Mouse (Mus musculus) hindbrain, postnatal 0 days (tissue): Measurements from ENCODE around the gene Mr1. TPM values are rescaled to one million over a fixed set of nuclear protein-coding genes. Genes with fewer than 3 reads are reported as not detected.

Experiments
- ATAC-seq: fragments of 200-750 bp; cut with Nextera tagmentation; 2 replicates; pipeline ENCODE4 v1.8.0; 2017; ENCODE audit warnings: mild to moderate bottlenecking, moderate TSS enrichment, moderate library complexity
- DNase-seq: peaks from one replicate; pipeline ENCODE4 v3.0.0-alpha.2; 2015; ENCODE audit warnings: low spot score
- H3K27ac ChIP-seq: fragments of 300-500 bp; sonication (generic); 2 replicates; pipeline ENCODE4 v1.5.1; 2014; ENCODE audit warnings: mild to moderate bottlenecking
- H3K27me3 ChIP-seq: fragments of 300-500 bp; sonication (generic); 2 replicates; pipeline ENCODE4 v1.6.1; 2014; ENCODE audit warnings: low read length, mixed read lengths; ENCODE audit not compliant: insufficient read depth
- H3K36me3 ChIP-seq: fragments of 300-500 bp; sonication (generic); 2 replicates; pipeline ENCODE4 v1.6.1; 2014; ENCODE audit warnings: low read length, mixed read lengths; ENCODE audit not compliant: insufficient read depth
- H3K4me1 ChIP-seq: fragments of 300-500 bp; sonication (generic); 2 replicates; pipeline ENCODE4 v1.6.1; 2014; ENCODE audit warnings: antibody characterized with exemption, low read length, mixed read lengths; ENCODE audit not compliant: insufficient read depth
- H3K4me2 ChIP-seq: fragments of 300-500 bp; sonication (generic); 2 replicates; pipeline ENCODE4 v1.6.1; 2014; ENCODE audit warnings: low read depth, mild to moderate bottlenecking, low read length, moderate library complexity, mixed read lengths
- H3K4me3 ChIP-seq: fragments of 300-500 bp; sonication (generic); 2 replicates; pipeline ENCODE4 v1.5.1; 2014; ENCODE audit warnings: low read length
- H3K9ac ChIP-seq: fragments of 300-500 bp; sonication (generic); replicated peaks from 2 replicates; pipeline ENCODE4 v1.6.1; 2014; ENCODE audit warnings: mild to moderate bottlenecking, low read length, moderate library complexity, mixed read lengths
- H3K9me3 ChIP-seq: fragments of 300-500 bp; sonication (generic); 2 replicates; pipeline ENCODE4 v1.6.1; 2016; ENCODE audit warnings: low read length, mixed read lengths
- CTCF ChIP-seq: IDR thresholded peaks from 2 replicates; pipeline ENCODE4 v1.5.1; 2016; ENCODE audit warnings: antibody characterized with exemption, control low read depth, low read depth
- WGBS: fragments of 180-500 bp; shearing (Covaris S2); extraction: QIAGEN DNeasy Blood & Tissue Kit; methylation state at CpG from one replicate; pipeline ENCODE4 v1.1.7; 2014; 5-methylcytosine and 5-hydroxymethylcytosine counted together
- polyA plus RNA-seq: library from polyadenylated mRNA; unstranded; fragments of >200 nt; fragmentation: Nextera tagmentation; extraction: Ambion mirVana; gene quantifications from 2 replicates; pipeline ENCODE4 v1.2.1, GENCODE M21; 2015
- total RNA-seq: library from RNA; depleted of rRNA; stranded (reverse); fragments of >200 nt; gene quantifications from 2 replicates; pipeline ENCODE4 v1.2.3, GENCODE M21; 2014

The Mr1 gene
- total and polyA plus RNA-seq, 2 experiments from 2014 or later: 3.0 to 8.4 TPM

DNA sequence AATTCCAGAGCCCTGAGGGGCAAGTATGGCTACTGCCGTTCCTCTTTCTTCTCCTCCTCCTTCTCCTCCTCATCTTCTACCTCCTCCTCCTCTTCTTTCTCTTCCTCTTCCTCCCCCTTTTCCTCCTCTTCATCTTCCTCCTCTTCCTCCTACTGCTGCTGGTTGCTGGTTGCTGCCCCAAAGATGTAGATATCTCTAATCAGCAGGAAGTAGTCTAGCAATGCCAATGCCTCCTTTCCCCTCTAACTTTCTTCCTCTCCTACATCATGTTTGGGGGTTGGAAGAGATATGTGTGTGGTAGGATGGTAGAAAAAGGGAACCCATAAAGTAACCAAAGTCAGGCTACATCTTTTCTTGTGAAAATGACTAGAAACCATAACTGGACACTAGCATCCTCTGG lies 40.3 kb downstream of the Mr1 start:
- 74% methylated on average over 1 of the region's 1 CpGs for WGBS
- DNase-seq (no peak), ATAC-seq (no peak)
- H3K9me3 ChIP-seq: no peaks in the 10 kb centered on the region
- peaks cover 9% of the 10 kb centered on the region for H3K4me1 ChIP-seq
- H3K27ac ChIP-seq: no peak overlapping the region
- H3K9ac ChIP-seq: no peak overlapping the region
- H3K27me3 ChIP-seq: no peaks in the 10 kb centered on the region
- H3K4me3 ChIP-seq: no peak overlapping the region
- no peak overlapping the region for H3K4me2 ChIP-seq
- no peaks in the 10 kb centered on the region for H3K36me3 ChIP-seq
- TF ChIP-seq CTCF: no peak

GRCm38 (mm10) chr1:155103991-155104390 lies 42.6 kb downstream of the Mr1 start:
- ATAC-seq (no peak), DNase-seq (no peak)
- no peak overlapping the region for H3K27ac ChIP-seq
- no peaks in the 10 kb centered on the region for H3K9me3 ChIP-seq
- WGBS: 85% methylated on average over 5 of the region's 5 CpGs
- no peak overlapping the region for H3K4me2 ChIP-seq
- no peaks in the 10 kb centered on the region for H3K4me1 ChIP-seq
- H3K4me3 ChIP-seq: no peak overlapping the region
- no peak overlapping the region for H3K9ac ChIP-seq
- TF ChIP-seq CTCF: no peak
- H3K36me3 ChIP-seq: no peaks in the 10 kb centered on the region
- no peaks in the 10 kb centered on the region for H3K27me3 ChIP-seq

- no peak overlapping the region for H3K27ac ChIP-seq
- no peaks in the 10 kb centered on the region for H3K36me3 ChIP-seq
- no peaks in the 10 kb centered on the region for H3K4me1 ChIP-seq
- 75% methylated on average over 4 of the region's 4 CpGs for WGBS
- no peak overlapping the region for H3K9ac ChIP-seq
- ATAC-seq (no peak), DNase-seq (no peak)
- H3K27me3 ChIP-seq: no peaks in the 10 kb centered on the region
- H3K4me3 ChIP-seq: no peak overlapping the region
- no peak for TF ChIP-seq CTCF
- no peaks in the 10 kb centered on the region for H3K9me3 ChIP-seq
- no peak overlapping the region for H3K4me2 ChIP-seq
Observed at GRCm38 (mm10) chr1:155102631-155103030, 44.0 kb downstream of the Mr1 start.

GRCm38 (mm10) chr1:155099280-155099848 lies 47.2 kb downstream of the Mr1 start, which contains the start of gene Ier5:
Ier5 (minus strand) TSS chr1:155099636.
- ATAC-seq (peak; percentile 99), DNase-seq (peak; percentile 99)
- WGBS: under 1% methylated on average over 40 of the region's 40 CpGs
- TF ChIP-seq CTCF: no peak
- peak within 1 kb of the TSS; percentile 90 for H3K27ac ChIP-seq
- H3K4me1 ChIP-seq: no peaks in the 10 kb centered on the region; the same call in 1 of the 2 replicates
- H3K27me3 ChIP-seq: no peaks in the 10 kb centered on the region
- H3K9ac ChIP-seq: peak within 1 kb of the TSS; percentile 85
- no peaks in the 10 kb centered on the region for H3K36me3 ChIP-seq
- H3K4me2 ChIP-seq: peak within 1 kb of the TSS; percentile 78
- peak within 1 kb of the TSS; percentile 65 for H3K4me3 ChIP-seq
- no peaks in the 10 kb centered on the region for H3K9me3 ChIP-seq

DNA sequence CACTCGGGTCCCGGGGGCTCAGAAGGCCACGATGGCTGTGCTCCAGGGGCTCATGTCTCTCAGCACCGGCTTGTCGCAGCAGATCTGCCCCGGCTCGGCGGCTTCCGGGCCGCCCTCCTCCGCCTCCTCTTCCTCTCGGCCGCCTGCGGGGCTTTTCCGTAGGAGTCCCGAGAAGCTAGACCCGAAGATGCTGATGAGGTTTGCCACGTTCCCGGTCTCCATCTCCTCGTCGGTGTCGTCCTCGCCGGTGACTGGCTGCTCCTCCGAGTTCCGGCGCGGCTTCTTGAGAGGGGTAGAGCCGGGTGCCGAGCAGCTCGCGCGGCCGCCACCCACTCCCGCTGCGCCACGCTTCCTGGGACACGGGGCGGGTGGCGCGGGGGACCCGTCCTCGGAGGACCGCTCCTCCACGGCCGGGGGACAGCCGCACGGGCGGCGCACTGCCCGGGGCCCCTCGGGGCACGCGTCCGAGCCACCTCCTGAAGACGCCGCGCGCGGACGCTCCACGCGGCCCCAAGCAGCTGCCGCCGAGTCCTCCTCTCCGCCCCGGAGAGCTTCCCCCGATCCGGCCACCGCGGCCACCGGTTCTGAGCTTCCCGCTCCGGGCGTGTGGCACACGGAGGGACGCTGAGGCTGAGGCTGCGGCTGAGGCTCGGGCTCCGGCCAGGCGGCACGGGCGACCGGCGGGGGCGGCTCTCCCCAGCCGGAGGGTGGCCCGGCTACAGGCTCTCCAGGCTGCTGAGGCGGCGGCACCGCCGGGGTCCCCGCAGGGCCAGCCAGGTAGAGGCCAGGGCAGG lies 47.9 kb downstream of the Mr1 start:
- H3K9me3 ChIP-seq: no peaks in the 10 kb centered on the region
- peak overlapping the region; percentile 90 for H3K27ac ChIP-seq
- under 1% methylated on average over 86 of the region's 93 CpGs for WGBS
- peak overlapping the region; percentile 65 for H3K4me3 ChIP-seq
- DNase-seq: peak; percentile 68
- no peaks in the 10 kb centered on the region for H3K36me3 ChIP-seq
- peak overlapping the region; percentile 85 for H3K9ac ChIP-seq
- no peak for TF ChIP-seq CTCF
- H3K4me1 ChIP-seq: no peaks in the 10 kb centered on the region; the same call in 1 of the 2 replicates
- H3K4me2 ChIP-seq: peak overlapping the region; percentile 78
- no peaks in the 10 kb centered on the region for H3K27me3 ChIP-seq
- ATAC-seq: peak; percentile 42

- peak overlapping the region; percentile 90 for H3K27ac ChIP-seq
- no peaks in the 10 kb centered on the region for H3K9me3 ChIP-seq
- peak overlapping the region; percentile 65 for H3K4me3 ChIP-seq
- H3K4me1 ChIP-seq: peaks cover 5% of the 10 kb centered on the region
- under 1% methylated on average over 30 of the region's 33 CpGs for WGBS
- H3K27me3 ChIP-seq: no peaks in the 10 kb centered on the region
- peak overlapping the region; percentile 85 for H3K9ac ChIP-seq
- ATAC-seq: no peak
- peak; percentile 42 for DNase-seq
- TF ChIP-seq CTCF: no peak
- H3K36me3 ChIP-seq: no peaks in the 10 kb centered on the region
- peak overlapping the region; percentile 78 for H3K4me2 ChIP-seq
Observed at GRCm38 (mm10) chr1:155097931-155098485, 48.6 kb downstream of the Mr1 start.
